Mouse (Mus musculus): ENCODE results near the gene Grin1. TPM values are rescaled to one million over a fixed set of nuclear protein-coding genes. Genes with fewer than 3 reads are reported as not detected.

Grin1 gene
- total and polyA plus RNA-seq, 3 experiments: 0.07 TPM; not detected in 2

DNA sequence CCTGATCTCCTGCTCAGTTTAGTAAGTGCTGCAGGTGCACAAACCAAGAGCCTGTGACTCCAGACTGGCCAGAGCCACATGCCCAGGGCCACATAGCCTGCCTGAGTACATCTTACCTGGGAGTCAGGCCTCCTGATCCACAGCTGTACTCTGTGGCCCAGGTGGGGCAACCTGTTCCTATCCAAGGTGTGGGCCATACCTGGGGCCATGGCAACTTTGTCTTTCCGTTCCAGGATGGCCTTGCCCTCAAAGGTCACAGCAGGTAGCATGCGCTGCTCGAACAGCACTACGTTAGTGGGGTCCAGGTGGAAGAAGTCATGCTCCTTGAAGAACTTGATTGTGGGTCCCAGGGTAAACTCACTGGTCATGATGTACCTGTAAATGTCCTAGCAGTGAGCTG is 45.3 kb upstream of the Grin1 start:
- H3K27me3 ChIP-seq (ENCODE audit: control insufficient read depth in 1 of 2, insufficient read depth in 2 of 2, low read length in 2 of 2): no peaks in the 10 kb centered on the region
- H3K4me1 ChIP-seq (ENCODE audit: control insufficient read depth in 1 of 2, insufficient read depth in 2 of 2, low read length in 2 of 2): peaks cover 3 to 11% of the 10 kb centered on the region in 2 experiments; a peak in 3 of 4 replicates
- H3K36me3 ChIP-seq (ENCODE audit: control insufficient read depth in 1 of 2, insufficient read depth in 2 of 2, low read length in 2 of 2): peaks cover 0 to 3% of the 10 kb centered on the region in 2 experiments; a peak in 2 of 4 replicates
- no peaks in the 10 kb centered on the region for H3K9me3 ChIP-seq (replicated peaks; ENCODE audit: insufficient read depth, low read length)
- H3K4me3 ChIP-seq (ENCODE audit: control insufficient read depth in 1 of 2, insufficient read depth in 1 of 2, low read depth in 2 of 2, low read length in 2 of 2): peak overlapping the region in 1 of 2 experiments; percentile 76; a peak in 1 of 4 replicates
- H3K79me2 ChIP-seq (ENCODE audit: control insufficient read depth, insufficient read depth, low read length, poor library complexity): no peaks in the 10 kb centered on the region
- H3K27ac ChIP-seq (ENCODE audit: control insufficient read depth, low read depth, low read length): no peak overlapping the region
- DNase-seq (ENCODE audit: low read depth, low spot score): no peak
- TF ChIP-seq GABPA (IDR thresholded peaks at IDR 0.05; ENCODE audit: low read depth, low read length) (no peak), NELFE (IDR thresholded peaks at IDR 0.05; ENCODE audit: low read depth, low read length) (no peak)
- peak overlapping the region; percentile 68; the same call in 1 of the 2 replicates for H3K9ac ChIP-seq (ENCODE audit: control insufficient read depth, low read depth, low read length, poor library complexity, severe bottlenecking)

GRCm38 (mm10) chr2:25363478-25364178 is 44.6 kb upstream of the Grin1 start:
- no peaks in the 10 kb centered on the region for H3K27me3 ChIP-seq (ENCODE audit: control insufficient read depth in 1 of 2, insufficient read depth in 2 of 2, low read length in 2 of 2)
- H3K4me1 ChIP-seq (ENCODE audit: control insufficient read depth in 1 of 2, insufficient read depth in 2 of 2, low read length in 2 of 2): peaks cover 3 to 11% of the 10 kb centered on the region in 2 experiments; a peak in 3 of 4 replicates
- H3K27ac ChIP-seq (ENCODE audit: control insufficient read depth, low read depth, low read length): no peak overlapping the region
- no peak overlapping the region for H3K9ac ChIP-seq (ENCODE audit: control insufficient read depth, low read depth, low read length, poor library complexity, severe bottlenecking)
- H3K9me3 ChIP-seq (replicated peaks; ENCODE audit: insufficient read depth, low read length): no peaks in the 10 kb centered on the region
- no peak for DNase-seq (ENCODE audit: low read depth, low spot score)
- no peak overlapping the region for H3K4me3 ChIP-seq (ENCODE audit: control insufficient read depth in 1 of 2, insufficient read depth in 1 of 2, low read depth in 2 of 2, low read length in 2 of 2)
- no peaks in the 10 kb centered on the region for H3K79me2 ChIP-seq (ENCODE audit: control insufficient read depth, insufficient read depth, low read length, poor library complexity)
- TF ChIP-seq MAZ (IDR thresholded peaks at IDR 0.05; ENCODE audit: low read depth, low read length) (no peak), POLR2AphosphoS2 (IDR thresholded peaks at IDR 0.05; ENCODE audit: low read length) (no peak)
- H3K36me3 ChIP-seq (ENCODE audit: control insufficient read depth in 1 of 2, insufficient read depth in 2 of 2, low read length in 2 of 2): peaks cover 0 to 3% of the 10 kb centered on the region in 2 experiments; a peak in 2 of 4 replicates

DNA sequence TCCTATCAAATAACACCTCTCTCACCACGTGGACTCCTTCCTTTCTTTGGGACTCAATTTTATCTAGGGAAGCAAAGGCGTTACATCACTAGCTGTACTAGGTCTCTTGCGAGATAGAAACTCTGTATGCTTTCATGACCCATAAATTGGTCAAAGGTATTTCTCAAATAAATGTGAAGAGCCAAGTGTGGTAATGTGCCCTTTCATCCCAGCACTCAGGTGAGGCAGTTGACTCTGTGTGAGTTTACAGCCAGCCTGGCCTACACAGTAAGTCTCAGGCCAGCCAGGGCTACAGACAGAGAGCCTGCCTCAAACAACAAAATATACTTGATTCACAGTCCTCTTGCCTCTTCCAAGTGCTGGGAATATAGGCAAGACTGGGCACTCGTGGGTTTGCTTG is 40.9 kb upstream of the Grin1 start:
- no peaks in the 10 kb centered on the region; a peak in 2 of 4 replicates for H3K36me3 ChIP-seq (ENCODE audit: control insufficient read depth in 1 of 2, insufficient read depth in 2 of 2, low read length in 2 of 2)
- H3K9me3 ChIP-seq (replicated peaks; ENCODE audit: insufficient read depth, low read length): no peaks in the 10 kb centered on the region
- no peak for TF ChIP-seq SIN3A (IDR thresholded peaks at IDR 0.05; ENCODE audit: low read length)
- no peak for DNase-seq (ENCODE audit: low read depth, low spot score)
- peaks cover 0 to 19% of the 10 kb centered on the region in 2 experiments; a peak in 3 of 4 replicates for H3K4me1 ChIP-seq (ENCODE audit: control insufficient read depth in 1 of 2, insufficient read depth in 2 of 2, low read length in 2 of 2)
- H3K79me2 ChIP-seq (ENCODE audit: control insufficient read depth, insufficient read depth, low read length, poor library complexity): peaks cover 7% of the 10 kb centered on the region
- H3K4me3 ChIP-seq (ENCODE audit: control insufficient read depth in 1 of 2, insufficient read depth in 1 of 2, low read depth in 2 of 2, low read length in 2 of 2): no peak overlapping the region
- no peak overlapping the region for H3K9ac ChIP-seq (ENCODE audit: control insufficient read depth, low read depth, low read length, poor library complexity, severe bottlenecking)
- no peak overlapping the region for H3K27ac ChIP-seq (ENCODE audit: control insufficient read depth, low read depth, low read length)
- H3K27me3 ChIP-seq (ENCODE audit: control insufficient read depth in 1 of 2, insufficient read depth in 2 of 2, low read length in 2 of 2): no peaks in the 10 kb centered on the region

All from MEL (cell line).